Mouse (Mus musculus) skeletal muscle tissue, adult 2 months (tissue): ENCODE measurements around the gene Slc7a10.
"Not testable (repeated sequence)": the region's sequence is repeated elsewhere in the genome, so short reads cannot be mapped to it uniquely, and the experiment has no call there.

ENCODE experiments used
- DNase-seq: peaks from one replicate; pipeline ENCODE4 v3.0.0-alpha.2; 2012; ENCODE audit warnings: low read depth, low spot score

The Slc7a10 gene

GRCm38 (mm10) chr7:35237935-35238334 lies 51.8 kb downstream of the Slc7a10 start:
- DNase-seq: not testable (repeated sequence)
